Mouse (Mus musculus) urinary bladder, postnatal 25 days (tissue): ENCODE results near the gene Htra3.

Experiments used
- DNase-seq: peaks from one replicate; pipeline ENCODE4 v3.0.0; 2022; ENCODE audit warnings: low spot score

The Htra3 gene

GRCm38 (mm10) chr5:35652872-35653271, 26.7 kb downstream of the Htra3 start:
- no peak for DNase-seq

- no peak for DNase-seq
Measured at GRCm38 (mm10) chr5:35652319-35652718, 27.3 kb downstream of the Htra3 start.

- DNase-seq: no peak
Measured at GRCm38 (mm10) chr5:35648230-35648629, 31.4 kb downstream of the Htra3 start.

- DNase-seq: no peak
Measured at GRCm38 (mm10) chr5:35647562-35647961, 32.0 kb downstream of the Htra3 start.

GRCm38 (mm10) chr5:35646927-35647326, 32.7 kb downstream of the Htra3 start:
- no peak for DNase-seq

- DNase-seq: no peak
Measured at GRCm38 (mm10) chr5:35645938-35646493, 33.6 kb downstream of the Htra3 start.

- DNase-seq: no peak
Measured at GRCm38 (mm10) chr5:35644082-35644481, 35.5 kb downstream of the Htra3 start.

GRCm38 (mm10) chr5:35643401-35644048, 36.1 kb downstream of the Htra3 start:
- no peak for DNase-seq

GRCm38 (mm10) chr5:35641961-35642584, 37.5 kb downstream of the Htra3 start:
- DNase-seq: no peak

GRCm38 (mm10) chr5:35636016-35636415, 43.6 kb downstream of the Htra3 start:
- no peak for DNase-seq

GRCm38 (mm10) chr5:35632841-35633240, 46.7 kb downstream of the Htra3 start:
- DNase-seq: no peak

- DNase-seq: no peak
Measured at GRCm38 (mm10) chr5:35631755-35632154, 47.8 kb downstream of the Htra3 start.

- DNase-seq: no peak
Measured at GRCm38 (mm10) chr5:35631224-35631623, 48.4 kb downstream of the Htra3 start.

- DNase-seq: no peak
Measured at GRCm38 (mm10) chr5:35630706-35631105, 48.9 kb downstream of the Htra3 start.

GRCm38 (mm10) chr5:35629333-35629732, 50.2 kb downstream of the Htra3 start:
- DNase-seq: no peak

- no peak for DNase-seq
Measured at GRCm38 (mm10) chr5:35628685-35629084, 50.9 kb downstream of the Htra3 start.

GRCm38 (mm10) chr5:35627307-35627840, 52.2 kb downstream of the Htra3 start:
- DNase-seq: no peak

- no peak for DNase-seq
Measured at GRCm38 (mm10) chr5:35626408-35626807, 53.2 kb downstream of the Htra3 start.

- DNase-seq: peak; percentile 55
Measured at GRCm38 (mm10) chr5:35624751-35625239, 54.8 kb downstream of the Htra3 start.

- no peak for DNase-seq
Measured at GRCm38 (mm10) chr5:35623831-35624230, 55.8 kb downstream of the Htra3 start.

- DNase-seq: no peak
Measured at GRCm38 (mm10) chr5:35621114-35621513, 58.5 kb downstream of the Htra3 start.

- no peak for DNase-seq
Measured at GRCm38 (mm10) chr5:35616943-35617342, 62.6 kb downstream of the Htra3 start.

GRCm38 (mm10) chr5:35612722-35613121, 66.9 kb downstream of the Htra3 start:
- DNase-seq: no peak
